Mouse (Mus musculus) MEL (cell line): ENCODE measurements at regions not wholly inside any gene's neighbourhood (a gene's known extent, or its start where the extent isn't known, plus 50 kb on each side); places are given as distances from the start of the nearest gene placed in this dataset.

Experiments
- DNase-seq: peaks from one replicate; pipeline ENCODE4 v3.0.0; 2011; ENCODE audit warnings: low read depth, low spot score
- H3K27ac ChIP-seq: 2 replicates; pipeline ENCODE4 v1.5.1; 2012; ENCODE audit warnings: low read depth, mild to moderate bottlenecking, control low read depth, low read length, moderate library complexity; ENCODE audit not compliant: control insufficient read depth
- H3K27me3 ChIP-seq, 2 experiments: fragments of 150-350 bp in 1 of 2; sonication (generic) in 1 of 2; 2 replicates each; pipeline ENCODE4 v1.6.1; 2012; ENCODE audit warnings: low read length in 2 of 2, mild to moderate bottlenecking in 2 of 2, improper control_type of control experiment in 1 of 2, moderate library complexity in 1 of 2; ENCODE audit not compliant: insufficient read depth in 2 of 2, control insufficient read depth in 1 of 2
- H3K36me3 ChIP-seq, 2 experiments: 2 replicates each; pipeline ENCODE4 v1.6.1; 2012 to 2014; ENCODE audit warnings: low read length in 2 of 2, improper control_type of control experiment in 1 of 2, inconsistent platforms in 1 of 2, mild to moderate bottlenecking in 1 of 2; ENCODE audit not compliant: insufficient read depth in 2 of 2, control insufficient read depth in 1 of 2
- H3K4me1 ChIP-seq, 2 experiments: fragments of 150-350 bp in 1 of 2; sonication (generic) in 1 of 2; 2 replicates each; pipeline ENCODE4 v1.6.1; 2012; ENCODE audit warnings: low read length in 2 of 2, improper control_type of control experiment in 1 of 2, mild to moderate bottlenecking in 1 of 2; ENCODE audit not compliant: insufficient read depth in 2 of 2, control insufficient read depth in 1 of 2
- H3K4me3 ChIP-seq, 2 experiments: fragments of 150-350 bp in 1 of 2; sonication (generic) in 1 of 2; 2 replicates each; pipeline ENCODE4 v1.5.1; 2012; ENCODE audit warnings: low read depth in 2 of 2, low read length in 2 of 2, mild to moderate bottlenecking in 2 of 2, moderate library complexity in 2 of 2, control low read depth in 1 of 2, improper control_type of control experiment in 1 of 2; ENCODE audit not compliant: control insufficient read depth in 1 of 2, insufficient read depth in 1 of 2
- H3K79me2 ChIP-seq: 2 replicates; pipeline ENCODE4 v1.6.1; 2012; ENCODE audit warnings: mild to moderate bottlenecking, low read length, moderate library complexity; ENCODE audit not compliant: control insufficient read depth, poor library complexity, insufficient read depth
- H3K9ac ChIP-seq: 2 replicates; pipeline ENCODE4 v1.6.1; 2012; ENCODE audit warnings: low read depth, mild to moderate bottlenecking, control low read depth, low read length, moderate library complexity; ENCODE audit not compliant: control insufficient read depth, poor library complexity, severe bottlenecking
- H3K9me3 ChIP-seq: fragments of 150-350 bp; sonication (generic); replicated peaks from 2 replicates; pipeline ENCODE4 v1.6.1; 2012; ENCODE audit warnings: mild to moderate bottlenecking, low read length, improper control_type of control experiment, moderate library complexity; ENCODE audit not compliant: insufficient read depth
- BHLHE40 ChIP-seq: IDR thresholded peaks from 2 replicates; pipeline ENCODE4 v1.6.1; 2012; ENCODE audit warnings: low read depth, mild to moderate bottlenecking, inconsistent platforms, low read length, improper control_type of control experiment, borderline replicate concordance
- CHD1 ChIP-seq: IDR thresholded peaks from 2 replicates; pipeline ENCODE4 v1.6.1; 2012; ENCODE audit warnings: low read depth, mild to moderate bottlenecking, inconsistent platforms, low read length, improper control_type of control experiment
- CTCF ChIP-seq, 3 experiments: IDR thresholded peaks in 2 of 3; conservative IDR thresholded peaks in 1 of 3; 2 replicates each; pipeline ENCODE4 v1.5.1; 2011 to 2012; ENCODE audit warnings: low read length in 3 of 3, low read depth in 2 of 3, mild to moderate bottlenecking in 2 of 3, improper control_type of control experiment in 1 of 3, inconsistent platforms in 1 of 3, mixed read lengths in 1 of 3, moderate library complexity in 1 of 3; ENCODE audit not compliant: control insufficient read depth in 1 of 3, insufficient read depth in 1 of 3, poor library complexity in 1 of 3, severe bottlenecking in 1 of 3
- E2F4 ChIP-seq: IDR thresholded peaks from 2 replicates; pipeline ENCODE4 v1.6.1; 2011; ENCODE audit warnings: low read depth, low read length, improper control_type of control experiment, borderline replicate concordance
- ELF1 ChIP-seq: IDR thresholded peaks from 2 replicates; pipeline ENCODE4 v1.6.1; 2014; ENCODE audit warnings: low read depth, mild to moderate bottlenecking, inconsistent platforms, low read length, improper control_type of control experiment, moderate library complexity
- ETS1 ChIP-seq: IDR thresholded peaks from 2 replicates; pipeline ENCODE4 v1.6.1; 2012; ENCODE audit warnings: low read depth, mild to moderate bottlenecking, inconsistent platforms, low read length, improper control_type of control experiment, moderate library complexity
- GABPA ChIP-seq: IDR thresholded peaks from 2 replicates; pipeline ENCODE4 v1.6.1; 2012; ENCODE audit warnings: low read depth, mild to moderate bottlenecking, inconsistent platforms, low read length, improper control_type of control experiment, moderate library complexity
- GATA1 ChIP-seq: IDR thresholded peaks from 2 replicates; pipeline ENCODE4 v1.6.1; 2011; ENCODE audit warnings: low read depth, low read length, improper control_type of control experiment
- MAFK ChIP-seq: IDR thresholded peaks from 2 replicates; pipeline ENCODE4 v1.6.1; 2011; ENCODE audit warnings: low read depth, mild to moderate bottlenecking, low read length, improper control_type of control experiment, borderline replicate concordance
- MAX ChIP-seq: IDR thresholded peaks from 2 replicates; pipeline ENCODE4 v1.6.1; 2011; ENCODE audit warnings: low read length, improper control_type of control experiment
- MEF2A ChIP-seq: IDR thresholded peaks from 2 replicates; pipeline ENCODE4 v1.6.1; 2014; ENCODE audit warnings: low read depth, mild to moderate bottlenecking, inconsistent platforms, low read length, improper control_type of control experiment; ENCODE audit not compliant: poor library complexity, insufficient replicate concordance, severe bottlenecking; ENCODE audit errors: extremely low read depth
- MXI1 ChIP-seq: IDR thresholded peaks from 2 replicates; pipeline ENCODE4 v1.6.1; 2011; ENCODE audit warnings: mild to moderate bottlenecking, low read depth, low read length, improper control_type of control experiment
- MYB ChIP-seq: IDR thresholded peaks from 2 replicates; pipeline ENCODE4 v1.6.1; 2011; ENCODE audit warnings: mild to moderate bottlenecking, low read depth, low read length, improper control_type of control experiment
- MYC ChIP-seq: IDR thresholded peaks from 2 replicates; pipeline ENCODE4 v1.6.1; 2011; ENCODE audit warnings: low read depth, mild to moderate bottlenecking, low read length, improper control_type of control experiment, moderate library complexity
- NRF1 ChIP-seq: IDR thresholded peaks from 2 replicates; pipeline ENCODE4 v1.6.1; 2014; ENCODE audit warnings: low read depth, mild to moderate bottlenecking, inconsistent platforms, low read length, improper control_type of control experiment, moderate library complexity; ENCODE audit not compliant: poor library complexity, insufficient read depth, severe bottlenecking
- POLR2A ChIP-seq, 2 experiments: IDR thresholded peaks; 2 replicates each; pipeline ENCODE4 v1.6.1; 2011 to 2012; ENCODE audit warnings: low read length in 2 of 2, mild to moderate bottlenecking in 2 of 2, control low read depth in 1 of 2, improper control_type of control experiment in 1 of 2, low read depth in 1 of 2, moderate library complexity in 1 of 2; ENCODE audit not compliant: control insufficient read depth in 1 of 2, insufficient read depth in 1 of 2, poor library complexity in 1 of 2
- POLR2AphosphoS2 ChIP-seq: IDR thresholded peaks from 2 replicates; pipeline ENCODE4 v1.6.1; 2011; ENCODE audit warnings: low read length, improper control_type of control experiment
- POLR2AphosphoS5 ChIP-seq: IDR thresholded peaks from 2 replicates; pipeline ENCODE4 v1.6.1; 2012; ENCODE audit warnings: low read depth, borderline replicate concordance, mild to moderate bottlenecking, inconsistent platforms, low read length, moderate library complexity, mixed read lengths
- RAD21 ChIP-seq: IDR thresholded peaks from 2 replicates; pipeline ENCODE4 v1.6.1; 2011; ENCODE audit warnings: mild to moderate bottlenecking, low read depth, low read length, improper control_type of control experiment
- RCOR1 ChIP-seq: IDR thresholded peaks from 2 replicates; pipeline ENCODE4 v1.6.1; 2012; ENCODE audit warnings: low read depth, mild to moderate bottlenecking, inconsistent platforms, low read length, improper control_type of control experiment
- SIN3A ChIP-seq: IDR thresholded peaks from 2 replicates; pipeline ENCODE4 v1.6.1; 2012; ENCODE audit warnings: low read length, improper control_type of control experiment, inconsistent platforms
- SMC3 ChIP-seq: IDR thresholded peaks from 2 replicates; pipeline ENCODE4 v1.6.1; 2011; ENCODE audit warnings: low read depth, low read length, improper control_type of control experiment
- TAL1 ChIP-seq: IDR thresholded peaks from 2 replicates; pipeline ENCODE4 v1.6.1; 2012; ENCODE audit warnings: mild to moderate bottlenecking, inconsistent platforms, low read length, moderate library complexity, mixed read lengths
- TBP ChIP-seq: IDR thresholded peaks from 2 replicates; pipeline ENCODE4 v1.8.0; 2011; ENCODE audit warnings: low read depth, low read length, improper control_type of control experiment
- UBTF ChIP-seq: IDR thresholded peaks from 2 replicates; pipeline ENCODE4 v1.6.1; 2012; ENCODE audit warnings: low read depth, mild to moderate bottlenecking, inconsistent platforms, low read length, improper control_type of control experiment, moderate library complexity, borderline replicate concordance; ENCODE audit not compliant: insufficient read depth
- USF1 ChIP-seq: IDR thresholded peaks from 2 replicates; pipeline ENCODE4 v1.6.1; 2014; ENCODE audit warnings: low read depth, mild to moderate bottlenecking, inconsistent platforms, low read length, improper control_type of control experiment, moderate library complexity
- USF2 ChIP-seq, 2 experiments: IDR thresholded peaks; 2 replicates each; pipeline ENCODE4 v1.6.1; 2011 to 2012; ENCODE audit warnings: improper control_type of control experiment in 2 of 2, low read length in 2 of 2, borderline replicate concordance in 1 of 2, inconsistent platforms in 1 of 2, low read depth in 1 of 2, mild to moderate bottlenecking in 1 of 2; ENCODE audit not compliant: insufficient read depth in 1 of 2
- ZC3H11A ChIP-seq: IDR thresholded peaks from 2 replicates; pipeline ENCODE4 v1.6.1; 2012; ENCODE audit warnings: low read depth, mild to moderate bottlenecking, inconsistent platforms, low read length, improper control_type of control experiment
- ZKSCAN1 ChIP-seq: IDR thresholded peaks from 2 replicates; pipeline ENCODE4 v1.6.1; 2012; ENCODE audit warnings: low read depth, mild to moderate bottlenecking, inconsistent platforms, low read length, improper control_type of control experiment, moderate library complexity
- ZMIZ1 ChIP-seq: IDR thresholded peaks from 2 replicates; pipeline ENCODE4 v1.6.1; 2012; ENCODE audit warnings: low read depth, mild to moderate bottlenecking, inconsistent platforms, low read length, improper control_type of control experiment, moderate library complexity
- ZNF384 ChIP-seq: IDR thresholded peaks from 2 replicates; pipeline ENCODE4 v1.6.1; 2012; ENCODE audit warnings: low read depth, mild to moderate bottlenecking, inconsistent platforms, low read length, improper control_type of control experiment

DNA sequence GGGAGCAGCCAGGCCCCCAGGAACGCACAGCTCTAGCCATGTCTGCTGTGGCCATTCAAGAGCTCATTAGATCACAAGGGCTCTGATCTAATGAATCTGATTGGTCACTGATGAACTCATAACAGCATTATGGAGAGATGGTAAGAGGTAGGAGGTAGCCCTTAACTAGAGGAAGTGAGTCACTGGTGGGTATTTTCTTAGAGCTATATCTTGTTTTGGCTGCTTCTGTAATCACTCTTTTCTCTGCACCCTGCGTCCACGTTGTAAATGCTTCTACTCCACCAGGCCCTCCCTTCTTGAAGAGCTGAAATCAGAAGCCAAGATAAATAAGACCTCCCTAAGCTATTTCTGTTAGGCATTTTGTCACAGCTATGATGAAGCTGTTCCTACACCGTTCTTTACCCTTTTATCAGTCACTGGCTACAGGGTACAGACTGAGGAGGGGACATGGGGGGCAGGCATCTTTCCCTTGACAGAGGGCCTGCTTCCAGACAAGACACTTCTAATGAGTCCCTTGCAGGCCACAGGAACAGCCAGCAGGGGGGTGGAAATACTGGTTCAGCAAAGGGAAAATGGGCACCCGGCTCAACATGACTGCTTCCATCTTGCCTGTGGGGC is 412.1 kb downstream of the Pdcd6ip start:
- DNase-seq, result no peak
- Histone ChIP-seq H3K27me3 (no peaks in the 10 kb centered on the region), H3K9me3 (no peaks in the 10 kb centered on the region), H3K4me1 (no peaks in the 10 kb centered on the region), H3K4me3 (no peak overlapping the region), H3K79me2 (no peaks in the 10 kb centered on the region), H3K27ac (no peak overlapping the region), H3K36me3 (no peaks in the 10 kb centered on the region), H3K9ac (no peak overlapping the region)
- TF ChIP-seq SMC3 (no peak), RAD21 (no peak), RCOR1 (no peak), MYC (no peak), POLR2A (IDR thresholded peaks at IDR 0.05; ENCODE audit: control insufficient read depth in 1 of 2, insufficient read depth in 1 of 2, low read depth in 1 of 2, low read length in 2 of 2, poor library complexity in 1 of 2) (no peak), ETS1 (no peak), USF1 (no peak), E2F4 (no peak), MEF2A (no peak), UBTF (no peak), BHLHE40 (no peak), NRF1 (no peak), MAFK (no peak), CTCF (IDR thresholded peaks at IDR 0.05 in 2 of 3, conservative IDR thresholded peaks at IDR 0.05 in 1 of 3; ENCODE audit: control insufficient read depth in 1 of 3, insufficient read depth in 1 of 3, low read depth in 2 of 3, low read length in 3 of 3, poor library complexity in 1 of 3, severe bottlenecking in 1 of 3) (no peak), MYB (no peak), MAX (no peak), CHD1 (no peak), POLR2AphosphoS2 (no peak), ZC3H11A (no peak), ZNF384 (no peak)

DNA sequence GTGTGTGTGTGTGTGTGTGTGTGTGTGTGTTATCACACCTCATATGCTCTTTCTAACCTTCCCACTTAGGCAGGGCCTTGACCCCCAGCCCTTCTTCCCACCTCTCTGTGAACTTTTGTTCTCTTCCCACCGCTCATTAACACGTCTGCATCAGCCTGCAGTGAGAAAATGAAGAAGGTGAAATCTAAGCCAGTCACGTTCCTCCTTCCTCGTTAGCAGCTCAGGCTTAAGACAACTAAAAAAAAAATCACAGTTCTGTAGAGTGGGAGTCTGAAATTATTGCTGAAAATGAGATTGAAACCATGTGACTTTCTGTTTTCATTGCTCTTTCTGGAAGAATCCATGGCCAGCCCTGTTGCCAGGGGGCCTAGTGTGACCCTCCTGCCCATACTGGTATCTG is 420.7 kb downstream of the Pdcd6ip start:
- TF ChIP-seq BHLHE40, result no peak
- no peak for TF ChIP-seq POLR2AphosphoS5
- TF ChIP-seq ETS1, result no peak
- TF ChIP-seq ZKSCAN1, result no peak
- no peak for TF ChIP-seq MEF2A
- TF ChIP-seq GABPA, result no peak
- TF ChIP-seq TAL1, result no peak
- no peak for TF ChIP-seq USF2 (IDR thresholded peaks at IDR 0.05; ENCODE audit: borderline replicate concordance in 1 of 2, insufficient read depth in 1 of 2, low read depth in 1 of 2, low read length in 2 of 2)
- TF ChIP-seq MAFK, result no peak
- no peak for TF ChIP-seq GATA1
- no peak for TF ChIP-seq MYC
- TF ChIP-seq SIN3A, result no peak
- TF ChIP-seq POLR2AphosphoS2, result no peak
- TF ChIP-seq ZMIZ1, result no peak
- no peak for TF ChIP-seq ZC3H11A
- no peak for TF ChIP-seq ELF1
- TF ChIP-seq MXI1, result no peak
- TF ChIP-seq TBP, result no peak
- DNase-seq, result no peak
- Histone ChIP-seq H3K9me3 (no peaks in the 10 kb centered on the region), H3K4me1 (no peaks in the 10 kb centered on the region), H3K27ac (no peak overlapping the region), H3K9ac (no peak overlapping the region), H3K27me3 (no peaks in the 10 kb centered on the region), H3K4me3 (no peak overlapping the region), H3K36me3 (no peaks in the 10 kb centered on the region), H3K79me2 (no peaks in the 10 kb centered on the region)
